Mouse (Mus musculus): ENCODE measurements around the gene Hoxa4. TPM values are rescaled to one million over a fixed set of nuclear protein-coding genes. Genes with fewer than 3 reads are reported as not detected.

Gene Hoxa4
- polyA plus RNA-seq, 1 experiment: not detected

DNA sequence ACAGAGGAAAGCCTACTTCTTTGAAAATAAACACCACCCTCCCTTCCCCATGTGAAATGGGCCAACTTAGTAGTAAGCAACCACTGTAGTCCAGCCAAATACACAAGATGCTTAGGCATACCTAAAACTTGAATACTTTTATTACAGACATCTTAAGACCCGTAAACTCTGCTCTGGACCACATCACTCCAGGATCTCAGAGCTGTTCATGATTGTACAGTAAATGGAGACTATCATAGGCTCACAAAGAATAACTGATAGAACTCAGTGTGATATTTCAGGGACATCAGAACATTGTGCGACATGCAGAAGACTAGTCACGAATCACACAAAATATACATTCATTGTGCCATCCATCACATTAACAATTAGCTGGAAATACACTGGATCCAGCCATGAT lies 36.1 kb downstream of the Hoxa4 start:
- TF ChIP-seq CTCF (IDR thresholded peaks at IDR 0.05; ENCODE audit: extremely low read depth, insufficient read depth, low read length): no peak
- TF ChIP-seq POLR2A (IDR thresholded peaks at IDR 0.05; ENCODE audit: extremely low read depth, insufficient read depth, low read length): no peak
- H3K27ac ChIP-seq (ENCODE audit: insufficient read depth, low read length): no peak overlapping the region
- no peak overlapping the region for H3K4me3 ChIP-seq (ENCODE audit: insufficient read depth, low read length)
- no peaks in the 10 kb centered on the region for H3K4me1 ChIP-seq (ENCODE audit: control insufficient read depth, insufficient read depth, low read length)

DNA sequence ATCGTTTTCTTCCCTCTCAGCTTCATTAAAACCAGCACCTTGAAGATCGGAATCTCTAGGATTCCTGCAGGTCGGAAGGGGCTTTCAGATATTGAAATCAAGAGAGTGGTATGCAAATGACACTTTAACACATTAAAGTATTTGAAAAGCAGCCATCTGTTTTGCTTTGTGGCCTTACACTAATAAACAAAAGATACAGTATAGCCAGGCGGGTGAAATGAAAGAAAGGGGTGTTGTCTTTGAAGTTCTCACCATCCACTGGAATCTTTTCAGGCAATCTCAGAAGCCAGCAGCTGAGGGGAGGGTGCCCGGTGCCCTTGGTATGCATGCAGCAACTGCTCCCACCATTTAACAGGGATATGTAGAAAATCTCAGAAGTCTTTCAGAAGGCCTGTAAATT lies 37.5 kb downstream of the Hoxa4 start:
- Histone ChIP-seq H3K27ac (ENCODE audit: insufficient read depth, low read length) (no peak overlapping the region), H3K4me3 (ENCODE audit: insufficient read depth, low read length) (no peak overlapping the region)
- TF ChIP-seq CTCF (IDR thresholded peaks at IDR 0.05; ENCODE audit: extremely low read depth, insufficient read depth, low read length) (no peak), POLR2A (IDR thresholded peaks at IDR 0.05; ENCODE audit: extremely low read depth, insufficient read depth, low read length) (no peak)

DNA sequence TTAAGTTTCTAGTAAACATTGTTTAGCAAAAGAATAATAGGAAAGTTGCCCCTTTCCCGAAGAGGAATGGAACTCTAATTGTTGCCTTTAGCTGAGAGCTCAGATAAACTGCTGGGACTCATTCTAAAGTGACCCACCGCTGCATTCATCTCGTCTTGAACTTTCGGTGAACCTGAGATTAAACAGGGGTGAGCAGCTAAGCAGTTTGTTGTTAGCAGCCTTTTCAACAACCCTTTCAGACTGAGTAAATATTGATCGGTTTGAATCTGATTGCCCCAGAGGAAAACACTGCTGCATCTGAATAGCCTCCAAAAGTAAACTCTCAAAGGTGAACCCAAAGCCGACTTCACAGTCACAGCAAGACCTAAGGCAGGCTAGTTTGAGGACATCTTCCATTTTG lies 38.3 kb downstream of the Hoxa4 start:
- Histone ChIP-seq H3K27ac (ENCODE audit: insufficient read depth, low read length) (no peak overlapping the region), H3K4me3 (ENCODE audit: insufficient read depth, low read length) (no peak overlapping the region), H3K4me1 (ENCODE audit: control insufficient read depth, insufficient read depth, low read length) (no peaks in the 10 kb centered on the region)
- TF ChIP-seq CTCF (IDR thresholded peaks at IDR 0.05; ENCODE audit: extremely low read depth, insufficient read depth, low read length) (no peak), POLR2A (IDR thresholded peaks at IDR 0.05; ENCODE audit: extremely low read depth, insufficient read depth, low read length) (no peak)

More for the DNA sequence above, 37.5 kb downstream of the Hoxa4 start:
- H3K4me1 ChIP-seq (ENCODE audit: control insufficient read depth, insufficient read depth, low read length): no peaks in the 10 kb centered on the region

DNA sequence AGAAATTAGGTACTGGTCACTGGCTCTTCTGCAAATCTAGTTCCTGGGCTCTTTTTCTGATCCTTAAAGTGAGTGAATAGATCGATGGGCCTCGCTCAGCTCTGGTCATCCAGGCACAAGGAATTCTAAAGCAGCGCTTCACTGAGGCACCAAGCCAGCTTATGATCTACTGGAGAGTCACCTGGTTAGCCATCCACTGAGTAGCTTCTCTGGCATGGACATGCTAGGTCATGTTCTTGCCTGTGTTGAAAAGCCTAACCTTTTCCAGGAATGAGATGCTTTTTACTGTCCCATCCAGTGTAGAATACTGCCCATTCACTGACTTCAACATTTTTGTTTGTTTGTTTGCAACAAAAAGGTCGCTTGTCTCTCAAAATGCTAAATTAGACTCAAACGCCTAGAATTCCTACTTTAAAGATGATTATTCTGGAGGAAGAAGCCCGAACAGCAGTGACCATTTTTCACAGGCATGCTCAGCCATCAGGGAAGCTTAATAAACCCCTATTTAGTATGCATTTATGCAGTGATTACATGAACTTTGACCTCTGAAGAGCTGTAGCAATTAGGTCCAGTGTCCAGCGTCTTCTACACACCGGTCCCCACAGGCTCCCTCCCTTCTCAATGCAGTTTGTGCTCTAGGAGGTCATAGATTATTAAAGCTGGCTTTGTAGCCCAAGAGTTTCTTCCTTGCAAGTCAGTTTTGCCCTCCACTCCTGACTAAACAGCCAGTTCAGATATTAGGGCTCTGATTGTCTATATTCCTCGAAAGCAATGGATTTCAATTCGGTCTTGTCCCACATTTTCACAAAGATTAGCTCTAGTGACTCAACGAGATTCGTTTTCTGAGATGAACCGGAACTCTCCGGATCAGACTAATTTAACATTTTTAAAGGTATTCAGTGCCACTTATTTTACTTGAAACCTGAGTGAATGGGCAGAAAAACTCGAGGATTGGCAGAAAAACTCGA lies 39.0 kb downstream of the Hoxa4 start:
- TF ChIP-seq CTCF (IDR thresholded peaks at IDR 0.05; ENCODE audit: extremely low read depth, insufficient read depth, low read length) (no peak), POLR2A (IDR thresholded peaks at IDR 0.05; ENCODE audit: extremely low read depth, insufficient read depth, low read length) (no peak)
- no peak overlapping the region for H3K4me3 ChIP-seq (ENCODE audit: insufficient read depth, low read length)

DNA sequence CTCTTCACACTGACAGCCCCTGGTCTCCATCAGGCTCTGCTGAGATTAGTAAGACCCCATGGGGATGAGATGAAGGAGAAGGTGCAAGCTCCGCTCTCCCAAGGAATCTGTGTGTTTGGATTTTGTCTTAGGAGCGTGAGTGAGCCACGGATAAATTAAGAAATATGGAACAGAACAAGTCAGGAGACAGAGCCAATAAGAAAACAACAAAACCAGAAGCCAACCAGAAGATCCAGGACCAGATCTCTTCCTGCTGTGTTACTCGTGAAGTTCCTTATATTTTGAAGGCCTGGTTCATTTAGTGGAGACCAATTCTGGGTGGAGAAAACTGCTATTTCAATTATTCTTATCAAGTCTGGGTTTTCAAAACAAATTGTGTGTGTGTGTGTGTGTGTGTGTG lies 40.0 kb downstream of the Hoxa4 start:
- Histone ChIP-seq H3K4me3 (ENCODE audit: insufficient read depth, low read length) (no peak overlapping the region), H3K4me1 (ENCODE audit: control insufficient read depth, insufficient read depth, low read length) (no peaks in the 10 kb centered on the region), H3K27ac (ENCODE audit: insufficient read depth, low read length) (no peak overlapping the region)
- TF ChIP-seq CTCF (IDR thresholded peaks at IDR 0.05; ENCODE audit: extremely low read depth, insufficient read depth, low read length) (no peak), POLR2A (IDR thresholded peaks at IDR 0.05; ENCODE audit: extremely low read depth, insufficient read depth, low read length) (no peak)

More for the DNA sequence above, 39.0 kb downstream of the Hoxa4 start:
- H3K4me1 ChIP-seq (ENCODE audit: control insufficient read depth, insufficient read depth, low read length): no peaks in the 10 kb centered on the region
- no peak overlapping the region for H3K27ac ChIP-seq (ENCODE audit: insufficient read depth, low read length)

DNA sequence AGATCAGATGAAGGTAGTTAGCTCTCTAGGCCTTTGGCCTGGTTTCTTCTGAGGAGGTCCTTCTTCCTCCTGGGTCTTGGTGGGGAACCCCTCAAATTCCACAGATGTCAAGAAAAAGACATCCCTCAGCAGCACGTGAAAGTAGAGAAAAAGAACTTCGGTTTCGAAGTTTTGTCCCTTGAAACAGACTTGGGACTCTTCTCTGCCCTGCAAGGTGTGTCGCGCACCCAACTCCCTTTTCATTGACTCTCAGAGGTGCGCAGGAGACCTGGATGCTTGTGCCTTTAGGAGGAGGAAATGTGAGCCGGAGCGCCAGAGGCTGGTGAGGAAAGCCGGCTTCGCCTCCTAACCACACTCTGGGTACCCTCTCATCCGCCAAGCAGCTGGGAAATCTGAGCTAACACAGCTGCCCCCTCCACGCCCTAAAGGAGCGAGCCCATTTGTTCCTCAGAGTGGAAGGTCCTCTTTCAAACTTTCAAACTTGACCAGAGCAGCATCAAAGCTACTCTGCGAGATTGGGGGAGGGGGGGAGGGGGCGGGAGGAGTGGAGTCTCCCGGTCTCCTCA lies 41.1 kb downstream of the Hoxa4 start:
- Histone ChIP-seq H3K27ac (ENCODE audit: insufficient read depth, low read length) (no peak overlapping the region), H3K4me3 (ENCODE audit: insufficient read depth, low read length) (no peak overlapping the region), H3K4me1 (ENCODE audit: control insufficient read depth, insufficient read depth, low read length) (no peaks in the 10 kb centered on the region)
- no peak for TF ChIP-seq POLR2A (IDR thresholded peaks at IDR 0.05; ENCODE audit: extremely low read depth, insufficient read depth, low read length)
- TF ChIP-seq CTCF (IDR thresholded peaks at IDR 0.05; ENCODE audit: extremely low read depth, insufficient read depth, low read length): no peak

Other genes starting within 250 kb of the Hoxa4 start
- 10.3 and 10.9 TPM in 2 replicates for gene Skap2, start 179.2 kb downstream of the Hoxa4 start, polyA plus RNA-seq (2012; rRNA removed)
- not detected in 2 replicates for gene Hoxa1, start 33.4 kb downstream of the Hoxa4 start, polyA plus RNA-seq (2012; rRNA removed)
- not detected in 2 replicates for gene Hoxa2, start 26.9 kb downstream of the Hoxa4 start, polyA plus RNA-seq (2012; rRNA removed)
- gene 5730596B20Rik, start 14.3 kb downstream of the Hoxa4 start, polyA plus RNA-seq (2012; rRNA removed): not detected in 2 replicates
- not detected in 2 replicates for gene Hoxa5, start 12.8 kb upstream of the Hoxa4 start, polyA plus RNA-seq (2012; rRNA removed)
- not detected in 2 replicates for gene Hoxa6, start 17.0 kb upstream of the Hoxa4 start, polyA plus RNA-seq (2012; rRNA removed)
- gene Hoxa3, start 21.6 kb upstream of the Hoxa4 start, polyA plus RNA-seq (2012; rRNA removed): not detected in 2 replicates
- gene Gm28308, start 21.6 kb upstream of the Hoxa4 start, polyA plus RNA-seq (2012; rRNA removed): not detected in 2 replicates
- gene Hoxa7, start 30.1 kb upstream of the Hoxa4 start, polyA plus RNA-seq (2012; rRNA removed): 0.04 TPM in 1 of 2 replicates, not detected in the other
- gene Hoxa9, start 39.3 kb upstream of the Hoxa4 start, polyA plus RNA-seq (2012; rRNA removed): not detected in 2 replicates
- not detected in 2 replicates for gene Hoxa10, start 49.1 kb upstream of the Hoxa4 start, polyA plus RNA-seq (2012; rRNA removed)
- not detected in 2 replicates for gene Hoxa11, start 54.1 kb upstream of the Hoxa4 start, polyA plus RNA-seq (2012; rRNA removed)
- not detected in 2 replicates for gene Hoxa13, start 69.1 kb upstream of the Hoxa4 start, polyA plus RNA-seq (2012; rRNA removed)
- not detected in 2 replicates for gene Evx1, start 121.7 kb upstream of the Hoxa4 start, polyA plus RNA-seq (2012; rRNA removed)